Mouse (Mus musculus): ENCODE results near the gene Plcd1.

DNA sequence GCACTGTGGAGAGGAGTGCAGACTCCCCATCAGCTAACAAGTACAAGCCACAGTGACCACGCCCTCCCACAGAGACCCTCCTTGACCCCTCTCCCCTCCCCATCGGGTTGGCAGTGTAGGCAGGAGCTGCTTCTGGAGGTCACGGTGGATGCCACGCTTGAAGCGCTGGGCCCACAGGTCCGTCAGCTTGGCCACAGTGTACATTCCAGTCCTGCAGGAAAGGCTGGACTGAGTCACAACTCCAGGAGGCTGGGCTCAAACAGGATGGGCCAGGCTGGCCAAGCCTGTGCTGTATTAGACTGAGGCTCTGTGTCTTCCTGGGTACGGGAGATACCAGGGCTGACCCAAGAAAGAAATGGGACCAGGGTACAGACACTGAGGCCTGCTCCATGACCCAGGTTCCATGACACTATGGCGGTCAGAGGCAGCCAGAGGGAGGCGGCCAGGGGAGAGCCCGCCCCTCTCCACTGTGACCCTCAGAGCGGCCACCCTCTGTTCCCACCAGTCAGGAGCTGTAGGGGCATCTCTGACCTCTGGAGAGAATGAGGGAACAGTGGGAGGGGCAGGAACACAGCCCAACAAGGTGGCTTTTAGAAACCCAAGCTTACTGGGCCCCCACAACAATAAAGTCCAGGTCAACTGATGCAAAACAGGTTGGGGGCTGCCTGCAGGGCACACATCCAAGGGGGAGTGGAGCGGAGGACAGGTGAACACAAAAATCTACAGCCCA is 1.6 kb downstream of the Plcd1 start:
- TF ChIP-seq POLR2A (IDR thresholded peaks at IDR 0.05; ENCODE audit: borderline replicate concordance, extremely low read depth, low read depth, low read length) = no peak
- TF ChIP-seq CTCF (IDR thresholded peaks at IDR 0.05; ENCODE audit: insufficient read depth, low read length) = no peak
